Mouse (Mus musculus) forebrain, embryonic 14.5 days (tissue): ENCODE results near the gene Antxr2. TPM values are rescaled to one million over a fixed set of nuclear protein-coding genes. Genes with fewer than 3 reads are reported as not detected.

Source experiments
- ATAC-seq: fragments of 200-750 bp; cut with Nextera tagmentation; 2 replicates; pipeline ENCODE4 v1.8.0; 2017; ENCODE audit warnings: mild to moderate bottlenecking, moderate library complexity
- DNase-seq: peaks from one replicate; pipeline ENCODE4 v3.0.0-alpha.2; 2015; ENCODE audit warnings: low spot score
- H3K27ac ChIP-seq: fragments of 300-500 bp; sonication (generic); 2 replicates; pipeline ENCODE4 v1.5.1; 2014; ENCODE audit warnings: low read depth, mild to moderate bottlenecking, control low read depth, low read length, moderate library complexity
- H3K27me3 ChIP-seq: fragments of 300-500 bp; sonication (generic); replicated peaks from 2 replicates; pipeline ENCODE4 v1.6.1; 2014; ENCODE audit warnings: low read length, control low read depth, mixed read lengths; ENCODE audit not compliant: control insufficient read depth, insufficient read depth
- H3K36me3 ChIP-seq: fragments of 300-500 bp; sonication (generic); 2 replicates; pipeline ENCODE4 v1.6.1; 2014; ENCODE audit warnings: low read length, control low read depth; ENCODE audit not compliant: control insufficient read depth, insufficient read depth
- H3K4me1 ChIP-seq: fragments of 300-500 bp; sonication (generic); 2 replicates; pipeline ENCODE4 v1.6.1; 2014; ENCODE audit warnings: antibody characterized with exemption, low read length, control low read depth; ENCODE audit not compliant: control insufficient read depth, insufficient read depth
- H3K4me2 ChIP-seq: fragments of 300-500 bp; sonication (generic); 2 replicates; pipeline ENCODE4 v1.6.1; 2014; ENCODE audit warnings: mild to moderate bottlenecking, control low read depth, low read length
- H3K4me3 ChIP-seq: fragments of 300-500 bp; sonication (generic); 2 replicates; pipeline ENCODE4 v1.5.1; 2014; ENCODE audit warnings: low read depth, low read length, control low read depth
- H3K9ac ChIP-seq: fragments of 300-500 bp; sonication (generic); 2 replicates; pipeline ENCODE4 v1.6.1; 2014; ENCODE audit warnings: mild to moderate bottlenecking, low read length, control low read depth, moderate library complexity
- H3K9me3 ChIP-seq: fragments of 300-500 bp; sonication (generic); replicated peaks from 2 replicates; pipeline ENCODE4 v1.6.1; 2016; ENCODE audit warnings: low read length, control low read depth, mixed read lengths; ENCODE audit not compliant: control insufficient read depth
- WGBS: fragments of 180-500 bp; shearing (Covaris S2); extraction: QIAGEN DNeasy Blood & Tissue Kit; methylation state at CpG from one replicate; pipeline ENCODE4 v1.1.7; 2014; 5-methylcytosine and 5-hydroxymethylcytosine counted together
- polyA plus RNA-seq: library from polyadenylated mRNA; unstranded; fragments of >200 nt; fragmentation: Nextera tagmentation; extraction: Ambion mirVana; gene quantifications from 2 replicates; pipeline ENCODE4 v1.2.1, GENCODE M21; 2014

The Antxr2 gene
- 3.4 and 3.5 TPM in 2 replicates for polyA plus RNA-seq

GRCm38 (mm10) chr5:98030902-98031641 lies at the start of gene Antxr2:
Gene Antxr2, minus strand, starts transcription at chr5:98031043.
- Histone ChIP-seq H3K4me3 (peak within 1 kb of the TSS; percentile 71), H3K4me1 (peaks cover 4% of the 10 kb centered on the region; the same call in 1 of the 2 replicates), H3K9me3 (no peaks in the 10 kb centered on the region), H3K36me3 (no peaks in the 10 kb centered on the region), H3K27ac (peak within 1 kb of the TSS; percentile 61), H3K9ac (peak within 1 kb of the TSS; percentile 69), H3K4me2 (peak within 1 kb of the TSS; percentile 72), H3K27me3 (no peaks in the 10 kb centered on the region)
- WGBS, result 3% methylated on average over 49 of the region's 58 CpGs
- DNase-seq (peak; percentile 56), ATAC-seq (peak; percentile 69)

- no peak overlapping the region for H3K9ac ChIP-seq
- H3K27ac ChIP-seq, result no peak overlapping the region
- DNase-seq (peak; percentile 12), ATAC-seq (no peak)
- WGBS, result 73% methylated on average over 3 of the region's 3 CpGs
- H3K9me3 ChIP-seq, result no peaks in the 10 kb centered on the region
- H3K27me3 ChIP-seq, result no peaks in the 10 kb centered on the region
- H3K4me1 ChIP-seq, result no peaks in the 10 kb centered on the region
- H3K4me2 ChIP-seq, result no peak overlapping the region
- no peaks in the 10 kb centered on the region for H3K36me3 ChIP-seq
- no peak overlapping the region for H3K4me3 ChIP-seq
Observed at GRCm38 (mm10) chr5:98076612-98077011, 45.8 kb upstream of the Antxr2 start.

- Histone ChIP-seq H3K9ac (no peak overlapping the region), H3K27me3 (no peaks in the 10 kb centered on the region), H3K4me1 (no peaks in the 10 kb centered on the region), H3K4me2 (no peak overlapping the region), H3K9me3 (no peaks in the 10 kb centered on the region), H3K27ac (no peak overlapping the region), H3K36me3 (no peaks in the 10 kb centered on the region), H3K4me3 (no peak overlapping the region)
- ATAC-seq, result no peak
- DNase-seq, result no peak
- WGBS, result 68% methylated on average over 4 of the region's 4 CpGs
Observed at GRCm38 (mm10) chr5:98069191-98069590, 38.3 kb upstream of the Antxr2 start.

GRCm38 (mm10) chr5:98055275-98055674 lies 24.4 kb upstream of the Antxr2 start:
- H3K9ac ChIP-seq, result no peak overlapping the region
- no peaks in the 10 kb centered on the region for H3K27me3 ChIP-seq
- no peak overlapping the region for H3K4me2 ChIP-seq
- DNase-seq, result no peak
- H3K9me3 ChIP-seq, result no peaks in the 10 kb centered on the region
- no peak for ATAC-seq
- no peaks in the 10 kb centered on the region for H3K4me1 ChIP-seq
- no peak overlapping the region for H3K4me3 ChIP-seq
- H3K36me3 ChIP-seq, result no peaks in the 10 kb centered on the region
- WGBS, result 91% methylated on average over 6 of the region's 6 CpGs
- no peak overlapping the region for H3K27ac ChIP-seq

GRCm38 (mm10) chr5:98054834-98055233 lies 24.0 kb upstream of the Antxr2 start:
- no peak overlapping the region for H3K4me3 ChIP-seq
- H3K4me1 ChIP-seq, result no peaks in the 10 kb centered on the region
- no peak overlapping the region for H3K27ac ChIP-seq
- ATAC-seq (no peak), DNase-seq (no peak)
- no peaks in the 10 kb centered on the region for H3K27me3 ChIP-seq
- H3K9ac ChIP-seq, result no peak overlapping the region
- no peak overlapping the region for H3K4me2 ChIP-seq
- WGBS, result 85% methylated on average over 1 of the region's 1 CpGs
- H3K9me3 ChIP-seq, result no peaks in the 10 kb centered on the region
- no peaks in the 10 kb centered on the region for H3K36me3 ChIP-seq

- Histone ChIP-seq H3K4me1 (0 out of 2 replicates have a peak, but pooled peaks cover 2% of the 10 kb centered on the region), H3K36me3 (no peaks in the 10 kb centered on the region), H3K27ac (no peak overlapping the region), H3K9me3 (no peaks in the 10 kb centered on the region), H3K4me3 (no peak overlapping the region), H3K27me3 (no peaks in the 10 kb centered on the region), H3K9ac (no peak overlapping the region), H3K4me2 (no peak overlapping the region)
- WGBS, result 92% methylated on average over 2 of the region's 2 CpGs
- DNase-seq, result no peak
- no peak for ATAC-seq
Observed at GRCm38 (mm10) chr5:98034928-98035327, 4.1 kb upstream of the Antxr2 start.

GRCm38 (mm10) chr5:98034207-98034606 lies 3.4 kb upstream of the Antxr2 start:
- Histone ChIP-seq H3K27ac (no peak overlapping the region), H3K36me3 (no peaks in the 10 kb centered on the region), H3K9me3 (no peaks in the 10 kb centered on the region), H3K4me2 (no peak overlapping the region), H3K4me3 (no peak overlapping the region), H3K4me1 (0 out of 2 replicates have a peak, but pooled peaks cover 2% of the 10 kb centered on the region), H3K27me3 (no peaks in the 10 kb centered on the region), H3K9ac (no peak overlapping the region)
- no peak for ATAC-seq
- DNase-seq, result no peak
- 79% methylated on average over 2 of the region's 2 CpGs for WGBS

- H3K27me3 ChIP-seq, result no peaks in the 10 kb centered on the region
- H3K4me3 ChIP-seq, result no peak overlapping the region
- WGBS, result 77% methylated on average over 7 of the region's 7 CpGs
- no peaks in the 10 kb centered on the region for H3K9me3 ChIP-seq
- H3K4me1 ChIP-seq, result peaks cover 4% of the 10 kb centered on the region; the same call in 1 of the 2 replicates
- no peak overlapping the region for H3K4me2 ChIP-seq
- ATAC-seq (no peak), DNase-seq (no peak)
- no peaks in the 10 kb centered on the region for H3K36me3 ChIP-seq
- no peak overlapping the region for H3K9ac ChIP-seq
- H3K27ac ChIP-seq, result no peak overlapping the region
Observed at GRCm38 (mm10) chr5:98032803-98033420, 2.1 kb upstream of the Antxr2 start.
